Mouse (Mus musculus): ENCODE results near the gene Tmem54.

GRCm38 (mm10) chr4:129086078-129086477, 19.3 kb upstream of the Tmem54 start:
- TF ChIP-seq CTCF (IDR thresholded peaks at IDR 0.05; ENCODE audit: borderline replicate concordance, control insufficient read depth, extremely low read depth, insufficient read depth, low read length, poor library complexity) (no peak), POLR2A (IDR thresholded peaks at IDR 0.05; ENCODE audit: control insufficient read depth, extremely low read depth, insufficient read depth, low read length, poor library complexity) (no peak)

All from thymus, adult 2 months (tissue).